Mouse (Mus musculus): Measurements from ENCODE around the gene Eno2.
A peak's percentile ranks its signal among the peaks of the same experiment; 100 is the strongest.
"Not testable (repeated sequence)": the region's sequence is repeated elsewhere in the genome, so short reads cannot be mapped to it uniquely, and the experiment has no call there.

The Eno2 gene

GRCm38 (mm10) chr6:124806446-124807140 is 37.1 kb upstream of the Eno2 start:
- no peak for DNase-seq (ENCODE audit: low read depth in 1 of 2, low spot score in 2 of 2)

GRCm38 (mm10) chr6:124805341-124806321 is 36.2 kb upstream of the Eno2 start:
- DNase-seq (ENCODE audit: low read depth in 1 of 2, low spot score in 2 of 2), result peak; percentile 80 to 88

- no peak for DNase-seq (ENCODE audit: low read depth in 1 of 2, low spot score in 2 of 2)
Observed at GRCm38 (mm10) chr6:124804341-124804740, 34.9 kb upstream of the Eno2 start.

- not testable (repeated sequence) for DNase-seq (ENCODE audit: low read depth in 1 of 2, low spot score in 2 of 2)
Observed at GRCm38 (mm10) chr6:124803691-124804090, 34.2 kb upstream of the Eno2 start.

GRCm38 (mm10) chr6:124803061-124803460 is 33.6 kb upstream of the Eno2 start:
- DNase-seq (ENCODE audit: low read depth in 1 of 2, low spot score in 2 of 2), result no peak

- not testable (repeated sequence) for DNase-seq (ENCODE audit: low read depth in 1 of 2, low spot score in 2 of 2)
Observed at GRCm38 (mm10) chr6:124802400-124802799, 32.9 kb upstream of the Eno2 start.

- DNase-seq (ENCODE audit: low read depth in 1 of 2, low spot score in 2 of 2), result no peak
Observed at GRCm38 (mm10) chr6:124796200-124796599, 26.7 kb upstream of the Eno2 start.

- DNase-seq (ENCODE audit: low read depth in 1 of 2, low spot score in 2 of 2), result no peak
Observed at GRCm38 (mm10) chr6:124795781-124796180, 26.3 kb upstream of the Eno2 start.

- DNase-seq (ENCODE audit: low read depth in 1 of 2, low spot score in 2 of 2), result no peak
Observed at GRCm38 (mm10) chr6:124791911-124792310, 22.4 kb upstream of the Eno2 start.

- DNase-seq (ENCODE audit: low read depth in 1 of 2, low spot score in 2 of 2), result no peak
Observed at GRCm38 (mm10) chr6:124790121-124790520, 20.6 kb upstream of the Eno2 start.

- no peak for DNase-seq (ENCODE audit: low read depth in 1 of 2, low spot score in 2 of 2)
Observed at GRCm38 (mm10) chr6:124789519-124789918, 20.0 kb upstream of the Eno2 start.

- no peak for DNase-seq (ENCODE audit: low read depth in 1 of 2, low spot score in 2 of 2)
Observed at GRCm38 (mm10) chr6:124787722-124788121, 18.2 kb upstream of the Eno2 start.

- DNase-seq (ENCODE audit: low read depth in 1 of 2, low spot score in 2 of 2), result no peak
Observed at GRCm38 (mm10) chr6:124786756-124787420, 17.4 kb upstream of the Eno2 start.

- DNase-seq (ENCODE audit: low read depth in 1 of 2, low spot score in 2 of 2), result no peak
Observed at GRCm38 (mm10) chr6:124782436-124782835, 13.0 kb upstream of the Eno2 start.

GRCm38 (mm10) chr6:124780917-124781316 is 11.4 kb upstream of the Eno2 start:
- no peak for DNase-seq (ENCODE audit: low read depth in 1 of 2, low spot score in 2 of 2)

GRCm38 (mm10) chr6:124779984-124780416 is 10.5 kb upstream of the Eno2 start:
- DNase-seq (ENCODE audit: low read depth in 1 of 2, low spot score in 2 of 2), result no peak

- DNase-seq (ENCODE audit: low read depth in 1 of 2, low spot score in 2 of 2), result no peak
Observed at GRCm38 (mm10) chr6:124779222-124779983, 9.9 kb upstream of the Eno2 start, which contains the start of gene Lrrc23. Gene Lrrc23, minus strand, starts transcription at chr6:124779727.

GRCm38 (mm10) chr6:124770511-124770910 is 1.0 kb upstream of the Eno2 start:
- no peak for DNase-seq (ENCODE audit: low read depth in 1 of 2, low spot score in 2 of 2)

GRCm38 (mm10) chr6:124770013-124770412 is 540 bp upstream of the Eno2 start:
- no peak for DNase-seq (ENCODE audit: low read depth in 1 of 2, low spot score in 2 of 2)

- no peak for DNase-seq (ENCODE audit: low read depth in 1 of 2, low spot score in 2 of 2)
Observed at GRCm38 (mm10) chr6:124768704-124769044, 799 bp downstream of the Eno2 start.
